Mouse (Mus musculus) liver, embryonic 15.5 days (tissue): ENCODE results near the gene Cdc42bpb. TPM values are rescaled to one million over a fixed set of nuclear protein-coding genes. Genes with fewer than 3 reads are reported as not detected.

Experiments
- ATAC-seq: fragments of 200-750 bp; cut with Nextera tagmentation; 2 replicates; pipeline ENCODE4 v1.8.0; 2017; ENCODE audit warnings: moderate number of reproducible peaks, mild to moderate bottlenecking, moderate library complexity; ENCODE audit not compliant: insufficient read depth
- H3K27ac ChIP-seq: fragments of 300-500 bp; sonication (generic); replicated peaks from 2 replicates; pipeline ENCODE4 v1.5.1; 2015; ENCODE audit warnings: mild to moderate bottlenecking, inconsistent platforms
- H3K27me3 ChIP-seq: fragments of 300-500 bp; sonication (generic); 2 replicates; pipeline ENCODE4 v1.6.1; 2015; ENCODE audit warnings: mild to moderate bottlenecking, inconsistent platforms
- H3K36me3 ChIP-seq: fragments of 300-500 bp; sonication (generic); replicated peaks from 2 replicates; pipeline ENCODE4 v1.6.1; 2015; ENCODE audit warnings: moderate library complexity, mild to moderate bottlenecking, inconsistent platforms
- H3K4me1 ChIP-seq: fragments of 300-500 bp; sonication (generic); replicated peaks from 2 replicates; pipeline ENCODE4 v1.6.1; 2015; ENCODE audit warnings: inconsistent platforms
- H3K4me2 ChIP-seq: fragments of 300-500 bp; sonication (generic); 2 replicates; pipeline ENCODE4 v1.6.1; 2015; ENCODE audit warnings: moderate library complexity, mild to moderate bottlenecking, inconsistent platforms
- H3K4me3 ChIP-seq: fragments of 300-500 bp; sonication (generic); replicated peaks from 2 replicates; pipeline ENCODE4 v1.5.1; 2015; ENCODE audit warnings: mild to moderate bottlenecking, inconsistent platforms
- H3K9ac ChIP-seq: fragments of 300-500 bp; sonication (generic); 2 replicates; pipeline ENCODE4 v1.6.1; 2015; ENCODE audit warnings: moderate library complexity, mild to moderate bottlenecking, inconsistent platforms
- H3K9me3 ChIP-seq: fragments of 300-500 bp; sonication (generic); replicated peaks from 2 replicates; pipeline ENCODE4 v1.6.1; 2016; ENCODE audit warnings: inconsistent platforms
- WGBS: fragments of 180-500 bp; shearing (Covaris S2); methylation state at CpG from one replicate; pipeline ENCODE4 v1.1.7; 2015; ENCODE audit warnings: mixed read lengths; ENCODE audit not compliant: insufficient replicate concordance; 5-methylcytosine and 5-hydroxymethylcytosine counted together
- polyA plus RNA-seq: library from polyadenylated mRNA; unstranded; fragments of >200 nt; fragmentation: Nextera tagmentation; extraction: Ambion mirVana; gene quantifications from 2 replicates; pipeline ENCODE4 v1.2.1, GENCODE M21; 2015

The Cdc42bpb gene
- polyA plus RNA-seq, 1 experiment from 2014 or later: 6.6 TPM

DNA sequence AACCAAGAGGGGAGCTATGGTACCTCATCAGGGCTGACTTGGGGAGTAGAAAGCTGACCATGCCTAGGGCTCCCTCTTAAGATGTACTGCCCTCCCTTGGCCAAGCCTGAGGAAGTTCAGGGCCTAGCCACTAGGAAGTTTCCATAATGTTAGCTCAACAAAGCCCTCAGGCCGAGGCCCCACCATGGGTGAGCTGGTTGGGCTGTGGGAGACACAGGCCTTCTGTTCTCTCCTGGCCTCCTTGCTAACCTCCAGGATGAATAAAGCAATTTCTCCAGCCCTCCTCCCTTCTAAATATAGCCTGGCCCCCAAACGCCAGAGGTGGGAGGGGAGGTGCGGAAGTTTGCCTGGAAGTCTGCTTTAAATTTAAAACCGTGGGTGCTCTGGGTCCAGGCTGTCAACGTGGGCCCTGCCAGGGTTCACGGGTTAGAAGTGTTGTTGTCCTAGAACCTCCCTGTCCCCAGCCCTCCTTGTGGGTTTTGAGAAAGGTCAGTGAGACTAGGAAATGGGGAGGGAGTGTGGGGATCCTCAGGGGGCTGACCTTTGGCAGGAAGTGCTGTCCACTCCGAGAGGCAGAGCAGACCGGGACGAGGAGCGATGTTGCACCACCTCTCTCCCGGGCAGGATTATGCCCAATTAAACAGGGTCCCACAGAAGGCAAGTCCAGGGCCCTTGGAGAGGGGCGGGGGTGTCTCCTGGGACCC, 35.2 kb upstream of the Cdc42bpb start:
- WGBS: 30% methylated on average over 12 of the region's 12 CpGs
- Histone ChIP-seq H3K27ac (0 out of 2 replicates have a peak overlapping the region, but pooled peaks have one; percentile 9), H3K9ac (no peak overlapping the region), H3K9me3 (no peaks in the 10 kb centered on the region), H3K4me1 (peaks cover 20% of the 10 kb centered on the region), H3K36me3 (no peaks in the 10 kb centered on the region), H3K4me3 (no peak overlapping the region; the same call in 1 of the 2 replicates), H3K27me3 (peaks cover 71% of the 10 kb centered on the region), H3K4me2 (peak overlapping the region; percentile 49)
- ATAC-seq: no peak

GRCm38 (mm10) chr12:111411631-111412355, 34.3 kb upstream of the Cdc42bpb start:
- Histone ChIP-seq H3K9me3 (no peaks in the 10 kb centered on the region), H3K4me2 (no peak overlapping the region), H3K4me3 (no peak overlapping the region), H3K4me1 (peaks cover 22% of the 10 kb centered on the region), H3K36me3 (no peaks in the 10 kb centered on the region), H3K27me3 (peaks cover 71% of the 10 kb centered on the region), H3K9ac (no peak overlapping the region), H3K27ac (no peak overlapping the region)
- WGBS: 62% methylated on average over 8 of the region's 8 CpGs
- no peak for ATAC-seq

DNA sequence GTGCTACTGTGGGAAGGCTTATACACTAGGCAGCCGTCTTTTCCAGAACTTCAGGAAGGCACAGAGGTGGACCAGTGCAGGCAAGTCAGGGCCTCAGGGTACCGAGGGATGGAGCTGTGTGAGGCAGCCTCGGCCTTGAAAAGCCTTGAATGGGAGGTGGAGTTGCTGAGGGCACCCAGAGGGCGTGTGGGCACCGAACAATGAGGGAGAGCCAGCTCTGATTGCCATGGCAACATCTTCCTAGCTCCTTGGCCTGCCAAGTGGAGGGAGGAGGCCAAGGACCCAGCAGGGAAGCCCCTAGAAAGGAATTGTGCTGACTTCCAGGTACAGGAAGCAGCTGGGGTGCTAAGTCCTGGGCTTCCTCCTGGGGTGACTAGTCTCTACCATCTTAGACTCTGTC, 32.1 kb upstream of the Cdc42bpb start:
- WGBS: 30% methylated on average over 5 of the region's 5 CpGs
- H3K36me3 ChIP-seq: no peaks in the 10 kb centered on the region
- peaks cover 74% of the 10 kb centered on the region for H3K27me3 ChIP-seq

GRCm38 (mm10) chr12:111406622-111407021, 29.1 kb upstream of the Cdc42bpb start, which contains the start of gene Lbhd2:
Lbhd2 (plus strand) TSS chr12:111406809.
- peak within 1 kb of the TSS; percentile 27; the same call in 1 of the 2 replicates for H3K4me2 ChIP-seq
- H3K9ac ChIP-seq: no peak within 1 kb of the TSS
- WGBS: 8% methylated on average over 24 of the region's 24 CpGs
- peaks cover 74% of the 10 kb centered on the region for H3K27me3 ChIP-seq
- H3K36me3 ChIP-seq: no peaks in the 10 kb centered on the region
- no peak for ATAC-seq
- 0 out of 2 replicates have a peak, but pooled peaks cover 4% of the 10 kb centered on the region for H3K4me1 ChIP-seq
- no peaks in the 10 kb centered on the region for H3K9me3 ChIP-seq
- H3K27ac ChIP-seq: no peak within 1 kb of the TSS
- no peak within 1 kb of the TSS for H3K4me3 ChIP-seq

More for the DNA sequence above, 32.1 kb upstream of the Cdc42bpb start:
- peaks cover 19% of the 10 kb centered on the region for H3K4me1 ChIP-seq
- no peak overlapping the region for H3K4me2 ChIP-seq
- no peak overlapping the region for H3K27ac ChIP-seq
- no peak overlapping the region for H3K9ac ChIP-seq
- H3K9me3 ChIP-seq: no peaks in the 10 kb centered on the region
- H3K4me3 ChIP-seq: no peak overlapping the region
- ATAC-seq: no peak

GRCm38 (mm10) chr12:111404880-111405279, 27.4 kb upstream of the Cdc42bpb start:
- 0 out of 2 replicates have a peak, but pooled peaks cover 4% of the 10 kb centered on the region for H3K4me1 ChIP-seq
- H3K27ac ChIP-seq: no peak overlapping the region
- H3K36me3 ChIP-seq: no peaks in the 10 kb centered on the region
- no peaks in the 10 kb centered on the region for H3K9me3 ChIP-seq
- peaks cover 76% of the 10 kb centered on the region for H3K27me3 ChIP-seq
- no peak overlapping the region for H3K4me2 ChIP-seq
- 53% methylated on average over 10 of the region's 10 CpGs for WGBS
- no peak for ATAC-seq
- no peak overlapping the region for H3K9ac ChIP-seq
- no peak overlapping the region for H3K4me3 ChIP-seq

GRCm38 (mm10) chr12:111401454-111402184, 24.1 kb upstream of the Cdc42bpb start:
- Histone ChIP-seq H3K9ac (no peak overlapping the region), H3K4me2 (no peak overlapping the region), H3K27me3 (peaks cover 67% of the 10 kb centered on the region), H3K4me3 (no peak overlapping the region), H3K4me1 (no peaks in the 10 kb centered on the region), H3K9me3 (no peaks in the 10 kb centered on the region), H3K27ac (no peak overlapping the region), H3K36me3 (no peaks in the 10 kb centered on the region)
- WGBS: 19% methylated on average over 15 of the region's 15 CpGs
- ATAC-seq: no peak

DNA sequence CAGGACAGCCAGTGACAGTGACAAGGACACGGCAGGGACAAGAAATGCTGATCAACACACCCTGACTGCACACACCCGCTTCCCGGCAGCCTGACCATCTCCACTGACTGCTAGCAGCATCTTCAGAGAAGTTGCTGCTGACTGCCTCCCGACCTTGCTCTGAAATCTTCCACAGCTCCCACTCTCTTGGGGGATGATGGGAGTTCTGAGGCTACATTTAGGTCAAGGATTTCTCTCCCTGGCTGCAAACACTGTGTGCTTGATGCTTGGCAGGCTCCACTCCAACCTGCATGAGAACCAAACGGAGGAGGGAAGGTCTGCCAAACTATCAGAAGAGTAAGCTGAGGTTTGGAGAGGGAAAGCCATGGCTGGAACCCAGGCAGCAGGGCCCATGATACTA, 19.5 kb upstream of the Cdc42bpb start:
- Histone ChIP-seq H3K4me3 (no peak overlapping the region), H3K27ac (no peak overlapping the region), H3K4me1 (no peaks in the 10 kb centered on the region), H3K36me3 (no peaks in the 10 kb centered on the region), H3K4me2 (no peak overlapping the region), H3K9ac (no peak overlapping the region), H3K9me3 (no peaks in the 10 kb centered on the region), H3K27me3 (peaks cover 38% of the 10 kb centered on the region)
- 45% methylated on average over 5 of the region's 5 CpGs for WGBS
- no peak for ATAC-seq

- Histone ChIP-seq H3K4me3 (no peak overlapping the region), H3K4me2 (no peak overlapping the region), H3K9ac (no peak overlapping the region), H3K27ac (no peak overlapping the region), H3K27me3 (peaks cover 23% of the 10 kb centered on the region), H3K4me1 (no peaks in the 10 kb centered on the region), H3K36me3 (no peaks in the 10 kb centered on the region), H3K9me3 (no peaks in the 10 kb centered on the region)
- 64% methylated on average over 6 of the region's 6 CpGs for WGBS
- ATAC-seq: no peak
Measured at GRCm38 (mm10) chr12:111394008-111394407, 16.5 kb upstream of the Cdc42bpb start.

DNA sequence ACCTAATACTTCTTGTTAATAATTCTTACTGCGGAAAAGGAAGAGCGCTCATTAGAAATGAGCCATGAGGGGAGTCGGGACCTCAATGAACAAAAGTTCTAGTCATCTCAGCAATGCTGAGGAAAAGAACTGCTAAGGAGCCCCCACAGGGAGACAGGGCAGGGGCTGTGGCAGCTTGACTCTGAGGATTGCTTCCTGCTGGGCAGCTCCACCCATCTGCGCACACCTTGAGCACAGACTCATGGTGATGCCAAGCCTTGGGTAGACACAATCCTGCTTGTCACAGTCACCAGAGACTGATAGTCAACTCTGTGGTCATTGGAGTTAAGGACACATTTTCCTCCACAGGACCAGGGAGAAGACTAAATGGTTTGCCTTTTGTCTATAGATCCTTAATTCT, 9.6 kb upstream of the Cdc42bpb start:
- Histone ChIP-seq H3K36me3 (no peaks in the 10 kb centered on the region), H3K9me3 (no peaks in the 10 kb centered on the region), H3K4me2 (no peak overlapping the region), H3K4me3 (no peak overlapping the region), H3K27ac (no peak overlapping the region), H3K9ac (no peak overlapping the region), H3K4me1 (peaks cover 7% of the 10 kb centered on the region; the same call in 1 of the 2 replicates), H3K27me3 (peaks cover 15% of the 10 kb centered on the region)
- no peak for ATAC-seq
- 77% methylated on average over 4 of the region's 4 CpGs for WGBS

GRCm38 (mm10) chr12:111386642-111387120, 9.2 kb upstream of the Cdc42bpb start:
- Histone ChIP-seq H3K4me2 (no peak overlapping the region), H3K4me1 (peaks cover 7% of the 10 kb centered on the region; the same call in 1 of the 2 replicates), H3K36me3 (no peaks in the 10 kb centered on the region), H3K27me3 (peaks cover 19% of the 10 kb centered on the region), H3K27ac (no peak overlapping the region), H3K9me3 (no peaks in the 10 kb centered on the region), H3K4me3 (no peak overlapping the region), H3K9ac (no peak overlapping the region)
- peak; percentile 73 for ATAC-seq
- WGBS: 29% methylated on average over 8 of the region's 8 CpGs
